Comparison of ENCODE assay signal across 8 mouse cellular contexts in genomic region chr5:136918655-136919472, GRCm38 (mm10). TPM values are rescaled to one million over a fixed set of nuclear protein-coding genes. Genes with fewer than 3 reads are reported as not detected.
A peak's percentile ranks its signal among the peaks of the same experiment; 100 is the strongest.
DNase-seq lines count a peak whose midpoint lies in the region; ATAC-seq and TF ChIP-seq lines count a peak whose summit lies in the region.

No protein-coding gene starts in this region.

- H3K27ac ChIP-seq in embryonic facial prominence, embryonic 12.5 days, result no peak overlapping the region
- peak overlapping the region; percentile 68 for H3K27ac ChIP-seq in heart, adult 2 months
- H3K27ac ChIP-seq in kidney, adult 2 months (ENCODE audit: insufficient read depth, low read depth, low read length), result peak overlapping the region; percentile 28; the same call in 1 of the 2 replicates
- H3K27ac ChIP-seq in limb, embryonic 11.5 days (replicated peaks; ENCODE audit: low read depth, low read length), result peak overlapping the region; percentile 36; the same call in 1 of the 2 replicates
- peak overlapping the region; percentile 1; the same call in 1 of the 2 replicates for H3K27ac ChIP-seq in midbrain, embryonic 13.5 days

- H3K4me3 ChIP-seq in embryonic facial prominence, embryonic 12.5 days, result peak overlapping the region; percentile 53
- H3K4me3 ChIP-seq in heart, adult 2 months, result peak overlapping the region; percentile 71
- peak overlapping the region; percentile 76 for H3K4me3 ChIP-seq in kidney, adult 2 months (ENCODE audit: insufficient read depth, low read depth, low read length)
- H3K4me3 ChIP-seq in limb, embryonic 11.5 days (ENCODE audit: low read depth, low read length), result peak overlapping the region; percentile 55
- H3K4me3 ChIP-seq in midbrain, embryonic 13.5 days (replicated peaks), result peak overlapping the region; percentile 49

- no peak for TF ChIP-seq CTCF in heart, adult 2 months (IDR thresholded peaks at IDR 0.05)
- TF ChIP-seq CTCF in kidney, adult 2 months (conservative IDR thresholded peaks at IDR 0.05; ENCODE audit: insufficient read depth, insufficient read length, low read depth, low read length), result no peak

- peak; percentile 59; the same call in 1 of the 2 replicates for TF ChIP-seq EP300 in heart, adult 2 months (IDR thresholded peaks at IDR 0.05; ENCODE audit: insufficient read depth, low read depth, low read length)

- no peaks in the 10 kb centered on the region for H3K9me3 ChIP-seq in embryonic facial prominence, embryonic 12.5 days
- no peaks in the 10 kb centered on the region for H3K9me3 ChIP-seq in limb, embryonic 11.5 days (ENCODE audit: control insufficient read depth, low read length)
- no peaks in the 10 kb centered on the region for H3K9me3 ChIP-seq in midbrain, embryonic 13.5 days

- H3K36me3 ChIP-seq in embryonic facial prominence, embryonic 12.5 days, result no peaks in the 10 kb centered on the region
- H3K36me3 ChIP-seq in heart, adult 2 months (ENCODE audit: control insufficient read depth, insufficient read depth, low read length), result no peaks in the 10 kb centered on the region
- H3K36me3 ChIP-seq in kidney, adult 2 months (ENCODE audit: control insufficient read depth, insufficient read depth, low read length), result no peaks in the 10 kb centered on the region
- H3K36me3 ChIP-seq in limb, embryonic 11.5 days (ENCODE audit: control insufficient read depth, insufficient read depth, low read length), result no peaks in the 10 kb centered on the region
- peaks cover 5% of the 10 kb centered on the region for H3K36me3 ChIP-seq in midbrain, embryonic 13.5 days

- H3K79me2 ChIP-seq in heart, adult 2 months (replicated peaks; ENCODE audit: control insufficient read depth, insufficient read depth, low read length), result no peaks in the 10 kb centered on the region

- H3K4me2 ChIP-seq in embryonic facial prominence, embryonic 12.5 days (replicated peaks), result peak overlapping the region; percentile 88
- peak overlapping the region; percentile 88 for H3K4me2 ChIP-seq in limb, embryonic 11.5 days (ENCODE audit: low read depth, severe bottlenecking)
- H3K4me2 ChIP-seq in midbrain, embryonic 13.5 days (replicated peaks), result peak overlapping the region; percentile 71

- intact Hi-C loops in heart, adult 2 months (cut with DNase I), result no loop called here

- peaks cover 6% of the 10 kb centered on the region for H3K4me1 ChIP-seq in embryonic facial prominence, embryonic 12.5 days
- no peaks in the 10 kb centered on the region for H3K4me1 ChIP-seq in heart, adult 2 months (ENCODE audit: control insufficient read depth, insufficient read depth, low read length)
- H3K4me1 ChIP-seq in kidney, adult 2 months (ENCODE audit: control insufficient read depth, insufficient read depth, low read length), result no peaks in the 10 kb centered on the region; the same call in 1 of the 2 replicates
- H3K4me1 ChIP-seq in limb, embryonic 11.5 days (ENCODE audit: control insufficient read depth, insufficient read depth, low read length), result 0 out of 2 replicates have a peak, but pooled peaks cover 5% of the 10 kb centered on the region
- H3K4me1 ChIP-seq in midbrain, embryonic 13.5 days (replicated peaks), result peaks cover 7% of the 10 kb centered on the region

- ATAC-seq in embryonic facial prominence, embryonic 12.5 days (ENCODE audit: insufficient number of reproducible peaks, insufficient read depth, low FRiP score, low TSS enrichment), result peak; percentile 84
- ATAC-seq in limb, embryonic 11.5 days (ENCODE audit: insufficient number of reproducible peaks, low FRiP score, low TSS enrichment, low read depth), result peak; percentile 87; the same call in 1 of the 2 replicates
- ATAC-seq in midbrain, embryonic 13.5 days, result peak; percentile 94

- peak; percentile 92 for DNase-seq in 3T3-L1 (ENCODE audit: low read depth, low spot score)
- peak; percentile 56 to 74 for DNase-seq in adrenal gland, postnatal 36 days
- DNase-seq in heart, adult 2 months, result peak; percentile 81 to 87
- DNase-seq in kidney, adult 2 months, result peak; percentile 89
- peak; percentile 84 for DNase-seq in limb, embryonic 11.5 days (ENCODE audit: low spot score)
- DNase-seq in spleen, adult 12 weeks (ENCODE audit: low spot score), result peak; percentile 87

- peak overlapping the region; percentile 68 for H3K9ac ChIP-seq in embryonic facial prominence, embryonic 12.5 days
- H3K9ac ChIP-seq in heart, adult 2 months (ENCODE audit: low read depth, low read length), result peak overlapping the region; percentile 78
- peak overlapping the region; percentile 67 for H3K9ac ChIP-seq in limb, embryonic 11.5 days (ENCODE audit: low read length)
- H3K9ac ChIP-seq in midbrain, embryonic 13.5 days (replicated peaks), result peak overlapping the region; percentile 65

- no peaks in the 10 kb centered on the region for H3K27me3 ChIP-seq in embryonic facial prominence, embryonic 12.5 days
- no peaks in the 10 kb centered on the region for H3K27me3 ChIP-seq in heart, adult 2 months (ENCODE audit: control insufficient read depth, insufficient read depth, low read length)
- H3K27me3 ChIP-seq in kidney, adult 2 months (replicated peaks; ENCODE audit: control insufficient read depth, insufficient read depth, low read length), result no peaks in the 10 kb centered on the region
- H3K27me3 ChIP-seq in limb, embryonic 11.5 days (ENCODE audit: control insufficient read depth, insufficient read depth, low read length), result no peaks in the 10 kb centered on the region
- H3K27me3 ChIP-seq in midbrain, embryonic 13.5 days, result no peaks in the 10 kb centered on the region

- 0 out of 2 replicates have a peak, but pooled peaks have one; percentile 10 for TF ChIP-seq POLR2A in heart, adult 2 months (IDR thresholded peaks at IDR 0.05; ENCODE audit: insufficient read depth, low read depth, low read length)
- TF ChIP-seq POLR2A in kidney, adult 2 months (IDR thresholded peaks at IDR 0.05; ENCODE audit: low read depth, low read length), result no peak

- 4% methylated on average over 38 of the region's 38 CpGs for WGBS in embryonic facial prominence, embryonic 12.5 days
- 2% methylated on average over 38 of the region's 38 CpGs for WGBS in heart, adult 2 months
- WGBS in kidney, adult 2 months, result 3% methylated on average over 38 of the region's 38 CpGs
- WGBS in limb, embryonic 11.5 days, result 4% methylated on average over 38 of the region's 38 CpGs
- WGBS in midbrain, embryonic 13.5 days, result 4% methylated on average over 38 of the region's 38 CpGs

RNA-seq across cellular contexts. Expression of gene Ift22, which starts 10.9 kb away (rescaled TPM):
- total RNA-seq in adrenal gland, postnatal 36 days (2021), result 10 to 100 TPM; 31.9 to 39.4 TPM
- 67.9 and 70.2 TPM in 2 replicates for polyA plus RNA-seq in embryonic facial prominence, embryonic 12.5 days (2016; fragmentation: Nextera tagmentation; extraction: Ambion mirVana)
- 10 to 100 TPM in 1 of 2 experiments, 1 to 10 TPM in 1; 8.7 to 10.9 TPM for total RNA-seq in heart, adult 2 months (2021)
- 7.2 and 7.8 TPM in 2 replicates for polyA plus RNA-seq in heart, adult 2 months (2012; rRNA removed)
- 23.3 and 26.5 TPM in 2 replicates for polyA plus RNA-seq in kidney, adult 2 months (2012; rRNA removed)
- 80.6 and 80.7 TPM in 2 replicates for polyA plus RNA-seq in limb, embryonic 11.5 days (2014; fragmentation: Nextera tagmentation; extraction: Ambion mirVana)
- 119 and 125 TPM in 2 replicates for polyA plus RNA-seq in midbrain, embryonic 13.5 days (2015; fragmentation: Nextera tagmentation; extraction: Ambion mirVana)

RNA-seq across cellular contexts. Expression of gene Fis1, which starts 34.2 kb away (rescaled TPM):
- total RNA-seq in adrenal gland, postnatal 36 days (2021), result 100 to 1,000 TPM; 200 to 208 TPM
- 286 and 305 TPM in 2 replicates for polyA plus RNA-seq in embryonic facial prominence, embryonic 12.5 days (2016; fragmentation: Nextera tagmentation; extraction: Ambion mirVana)
- 100 to 1,000 TPM; 176 to 197 TPM for total RNA-seq in heart, adult 2 months (2021)
- 150 and 152 TPM in 2 replicates for polyA plus RNA-seq in heart, adult 2 months (2012; rRNA removed)
- polyA plus RNA-seq in kidney, adult 2 months (2012; rRNA removed), result 276 and 313 TPM in 2 replicates
- 283 and 299 TPM in 2 replicates for polyA plus RNA-seq in limb, embryonic 11.5 days (2014; fragmentation: Nextera tagmentation; extraction: Ambion mirVana)
- polyA plus RNA-seq in midbrain, embryonic 13.5 days (2015; fragmentation: Nextera tagmentation; extraction: Ambion mirVana), result 389 and 412 TPM in 2 replicates

RNA-seq across cellular contexts. Expression of gene Col26a1, which starts 35.9 kb away (rescaled TPM):
- under 1 TPM; 0.26 to 0.43 TPM for total RNA-seq in adrenal gland, postnatal 36 days (2021)
- polyA plus RNA-seq in embryonic facial prominence, embryonic 12.5 days (2016; fragmentation: Nextera tagmentation; extraction: Ambion mirVana), result 239 and 242 TPM in 2 replicates
- under 1 TPM; 0.26 to 0.32 TPM for total RNA-seq in heart, adult 2 months (2021)
- 0.61 and 1.3 TPM in 2 replicates for polyA plus RNA-seq in heart, adult 2 months (2012; rRNA removed)
- 5.6 and 8.5 TPM in 2 replicates for polyA plus RNA-seq in kidney, adult 2 months (2012; rRNA removed)
- polyA plus RNA-seq in limb, embryonic 11.5 days (2014; fragmentation: Nextera tagmentation; extraction: Ambion mirVana), result 68.2 and 69.0 TPM in 2 replicates
- polyA plus RNA-seq in midbrain, embryonic 13.5 days (2015; fragmentation: Nextera tagmentation; extraction: Ambion mirVana), result 14.0 and 19.0 TPM in 2 replicates

RNA-seq across cellular contexts. Expression of gene Cldn15, which starts 47.6 kb away (rescaled TPM):
- total RNA-seq in adrenal gland, postnatal 36 days (2021), result 10 to 100 TPM; 11.3 to 15.9 TPM
- 0.17 TPM in 1 of 2 replicates, not detected in the other for polyA plus RNA-seq in embryonic facial prominence, embryonic 12.5 days (2016; fragmentation: Nextera tagmentation; extraction: Ambion mirVana)
- 1 to 10 TPM; 7.3 to 8.7 TPM for total RNA-seq in heart, adult 2 months (2021)
- 13.3 and 15.1 TPM in 2 replicates for polyA plus RNA-seq in heart, adult 2 months (2012; rRNA removed)
- 28.2 and 33.1 TPM in 2 replicates for polyA plus RNA-seq in kidney, adult 2 months (2012; rRNA removed)
- polyA plus RNA-seq in limb, embryonic 11.5 days (2014; fragmentation: Nextera tagmentation; extraction: Ambion mirVana), result 0.08 TPM in 1 of 2 replicates, not detected in the other
- 0.16 and 0.35 TPM in 2 replicates for polyA plus RNA-seq in midbrain, embryonic 13.5 days (2015; fragmentation: Nextera tagmentation; extraction: Ambion mirVana)
